Mouse (Mus musculus) liver, embryonic 14 days (tissue): ENCODE measurements around the gene Kctd19. TPM values are rescaled to one million over a fixed set of nuclear protein-coding genes. Genes with fewer than 3 reads are reported as not detected.

Experiments
- polyA plus RNA-seq: library from polyadenylated mRNA; depleted of rRNA; stranded (reverse); fragments of >200 nt; gene quantifications from 2 replicates; pipeline ENCODE4 v1.2.3, GENCODE M21; 2012; rRNA removed

Kctd19 gene
- polyA plus RNA-seq, result not detected in 2 replicates

GRCm38 (mm10) chr8:105413391-105413790, at the start of gene Kctd19, which contains the start of gene Lrrc36:
Kctd19 (minus strand) TSS chr8:105413502.
Lrrc36 (plus strand) TSS chr8:105413571.

GRCm38 (mm10) chr8:105373032-105373431, 40.3 kb downstream of the Kctd19 start, which contains the start of gene Plekhg4:
Plekhg4 (plus strand) TSS chr8:105373274.

GRCm38 (mm10) chr8:105348450-105349095, 64.7 kb downstream of the Kctd19 start, which contains the start of gene Slc9a5:
Slc9a5 (plus strand) TSS chr8:105348843.

GRCm38 (mm10) chr8:105347428-105348221, 65.7 kb downstream of the Kctd19 start, which contains the start of gene Fhod1:
Fhod1 (minus strand) TSS chr8:105347953.

Other genes starting within 250 kb of the Kctd19 start
- gene Cbfb, start 242.8 kb downstream of the Kctd19 start, polyA plus RNA-seq, result 5.0 and 7.1 TPM in 2 replicates
- gene D230025D16Rik, start 188.4 kb downstream of the Kctd19 start, polyA plus RNA-seq, result 10.6 and 12.9 TPM in 2 replicates
- 1.4 and 1.7 TPM in 2 replicates for gene B3gnt9, start 158.3 kb downstream of the Kctd19 start, polyA plus RNA-seq
- gene Tradd, start 148.9 kb downstream of the Kctd19 start, polyA plus RNA-seq, result 5.4 and 5.6 TPM in 2 replicates
- 0.77 and 0.93 TPM in 2 replicates for gene Fbxl8, start 148.9 kb downstream of the Kctd19 start, polyA plus RNA-seq
- gene Hsf4, start 143.7 kb downstream of the Kctd19 start, polyA plus RNA-seq, result 0.01 and 0.03 TPM in 2 replicates
- 0.02 and 0.07 TPM in 2 replicates for gene Nol3, start 137.4 kb downstream of the Kctd19 start, polyA plus RNA-seq
- 1.1 TPM in 2 replicates for gene 4931428F04Rik, start 123.6 kb downstream of the Kctd19 start, polyA plus RNA-seq
- gene Exoc3l, start 117.4 kb downstream of the Kctd19 start, polyA plus RNA-seq, result 5.9 and 7.1 TPM in 2 replicates
- 221 and 269 TPM in 2 replicates for gene E2f4, start 115.8 kb downstream of the Kctd19 start, polyA plus RNA-seq
- 3.3 and 3.8 TPM in 2 replicates for gene Elmo3, start 107.9 kb downstream of the Kctd19 start, polyA plus RNA-seq
- 8.4 and 9.2 TPM in 2 replicates for gene Lrrc29, start 87.2 kb downstream of the Kctd19 start, polyA plus RNA-seq
- gene Tmem208, start 87.1 kb downstream of the Kctd19 start, polyA plus RNA-seq, result 57.5 and 62.2 TPM in 2 replicates
- 3.6 and 4.4 TPM in 2 replicates for gene Fhod1, start 65.5 kb downstream of the Kctd19 start, polyA plus RNA-seq
- gene Slc9a5, start 64.7 kb downstream of the Kctd19 start, polyA plus RNA-seq, result 0.75 and 0.82 TPM in 2 replicates
- 0.02 and 0.07 TPM in 2 replicates for gene Plekhg4, start 40.2 kb downstream of the Kctd19 start, polyA plus RNA-seq
- gene Lrrc36, start 69 bp upstream of the Kctd19 start, polyA plus RNA-seq, result 0.08 and 0.10 TPM in 2 replicates
- 0.69 and 2.4 TPM in 2 replicates for gene Tppp3, start 58.0 kb upstream of the Kctd19 start, polyA plus RNA-seq
- gene Zdhhc1, start 83.4 kb upstream of the Kctd19 start, polyA plus RNA-seq, result 1.9 and 2.1 TPM in 2 replicates
- 0.85 and 0.98 TPM in 2 replicates for gene Hsd11b2, start 105.3 kb upstream of the Kctd19 start, polyA plus RNA-seq
- gene Atp6v0d1, start 152.5 kb upstream of the Kctd19 start, polyA plus RNA-seq, result 32.3 and 42.6 TPM in 2 replicates
- 3.7 and 4.5 TPM in 2 replicates for gene Ripor1, start 191.8 kb upstream of the Kctd19 start, polyA plus RNA-seq
- 19.4 and 23.8 TPM in 2 replicates for gene Ctcf, start 223.1 kb upstream of the Kctd19 start, polyA plus RNA-seq
- gene Agrp, start 223.9 kb upstream of the Kctd19 start, polyA plus RNA-seq, result 0.05 TPM in 1 of 2 replicates, not detected in the other